Mouse (Mus musculus): ENCODE measurements around the gene Mcoln2. TPM values are rescaled to one million over a fixed set of nuclear protein-coding genes. Genes with fewer than 3 reads are reported as not detected.

Gene Mcoln2
- total and polyA plus RNA-seq, 3 experiments: 0.66 TPM; not detected in 2

DNA sequence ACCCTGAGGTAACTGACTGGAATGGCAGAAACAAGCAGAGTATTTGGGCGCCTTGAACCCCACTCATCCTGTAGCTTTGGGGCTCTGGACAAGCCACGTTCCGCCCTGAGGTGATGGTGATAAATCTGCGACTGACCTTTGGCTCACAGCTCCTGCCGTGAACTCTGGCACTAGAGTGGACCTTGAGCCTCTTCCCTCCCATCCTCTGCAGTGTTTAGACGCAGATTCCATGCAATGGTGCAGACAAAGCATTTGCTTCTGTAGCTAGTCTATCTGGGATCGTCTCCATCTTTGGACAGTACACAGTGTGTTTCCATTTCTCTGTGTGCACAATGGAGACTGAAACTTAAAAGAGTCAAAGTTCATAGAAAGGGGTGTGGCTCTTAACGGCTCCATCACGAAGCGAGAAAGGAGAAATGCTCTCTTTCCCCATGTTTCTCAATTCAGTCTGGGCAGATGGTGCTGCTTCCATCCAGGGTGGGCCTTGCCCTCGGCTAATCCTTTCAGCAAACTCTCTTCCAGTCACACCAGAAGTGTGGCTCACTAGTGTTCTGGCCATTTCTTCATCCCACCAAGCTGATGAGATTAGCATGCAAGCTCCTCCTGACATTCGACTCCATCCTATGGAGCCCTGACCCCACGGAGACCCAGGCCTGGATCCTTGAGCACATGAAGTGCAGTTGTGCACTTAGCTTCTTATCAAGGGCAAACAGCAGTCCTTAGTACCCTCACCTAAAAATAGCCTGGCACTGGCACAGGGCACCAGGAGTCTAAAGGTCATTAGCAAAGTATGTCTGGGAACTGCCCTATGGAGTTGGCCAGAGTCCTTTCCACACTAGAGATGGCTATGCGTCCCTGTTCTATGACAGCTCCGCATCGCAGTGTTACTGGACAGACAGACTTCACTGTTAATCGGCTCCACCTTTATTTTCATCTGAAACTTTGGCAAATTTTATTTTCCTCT is 47.4 kb downstream of the Mcoln2 start:
- ATAC-seq (ENCODE audit: extremely low read depth, insufficient number of reproducible peaks, low FRiP score, poor library complexity, severe bottlenecking) (no peak), DNase-seq (ENCODE audit: low spot score) (no peak)
- Histone ChIP-seq H3K9me3 (replicated peaks) (no peaks in the 10 kb centered on the region), H3K27me3 (ENCODE audit: insufficient read depth, low read length) (no peaks in the 10 kb centered on the region), H3K36me3 (replicated peaks) (no peaks in the 10 kb centered on the region), H3K4me1 (ENCODE audit: insufficient read depth, low read depth, low read length) (no peaks in the 10 kb centered on the region), H3K4me3 (ENCODE audit: low read depth, low read length) (no peak overlapping the region)
- no peak for TF ChIP-seq GATA1 (IDR thresholded peaks at IDR 0.05; ENCODE audit: borderline replicate concordance, low read length)
- TF ChIP-seq TAL1 (conservative IDR thresholded peaks at IDR 0.05; ENCODE audit: low read depth, low read length): no peak
- TF ChIP-seq GATA2 (IDR thresholded peaks at IDR 0.05; ENCODE audit: borderline replicate concordance, low read depth, low read length): no peak
- TF ChIP-seq POLR2AphosphoS5 (IDR thresholded peaks at IDR 0.05; ENCODE audit: insufficient replicate concordance, low read depth, low read length): no peak
- no peak for TF ChIP-seq CTCF (IDR thresholded peaks at IDR 0.05; ENCODE audit: low read depth, low read length)

DNA sequence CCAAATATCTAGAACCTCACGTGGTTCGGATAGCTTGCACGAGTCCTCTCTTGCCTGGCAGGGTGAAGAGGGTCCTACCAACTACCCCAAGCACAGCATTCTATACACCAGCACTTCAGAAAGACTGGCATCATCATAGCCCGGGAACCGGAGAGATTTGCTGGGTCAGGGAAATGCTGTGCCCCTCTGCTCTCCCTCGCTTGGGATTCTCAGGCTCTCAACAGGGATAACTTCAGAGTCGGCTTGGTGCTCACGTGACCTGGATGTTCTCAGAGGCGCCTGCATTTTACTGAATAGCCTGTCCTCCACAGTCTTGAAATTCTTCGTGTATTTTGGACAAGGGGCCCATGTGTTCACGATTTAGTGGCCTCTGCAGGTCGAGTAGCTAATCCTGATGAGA is 48.2 kb downstream of the Mcoln2 start:
- Histone ChIP-seq H3K27me3 (ENCODE audit: insufficient read depth, low read length) (no peaks in the 10 kb centered on the region), H3K9me3 (replicated peaks) (no peaks in the 10 kb centered on the region), H3K4me3 (ENCODE audit: low read depth, low read length) (no peak overlapping the region), H3K36me3 (replicated peaks) (no peaks in the 10 kb centered on the region), H3K4me1 (ENCODE audit: insufficient read depth, low read depth, low read length) (no peaks in the 10 kb centered on the region)
- ATAC-seq (ENCODE audit: extremely low read depth, insufficient number of reproducible peaks, low FRiP score, poor library complexity, severe bottlenecking) (no peak), DNase-seq (ENCODE audit: low spot score) (no peak)
- TF ChIP-seq GATA1 (IDR thresholded peaks at IDR 0.05; ENCODE audit: borderline replicate concordance, low read length): no peak

DNA sequence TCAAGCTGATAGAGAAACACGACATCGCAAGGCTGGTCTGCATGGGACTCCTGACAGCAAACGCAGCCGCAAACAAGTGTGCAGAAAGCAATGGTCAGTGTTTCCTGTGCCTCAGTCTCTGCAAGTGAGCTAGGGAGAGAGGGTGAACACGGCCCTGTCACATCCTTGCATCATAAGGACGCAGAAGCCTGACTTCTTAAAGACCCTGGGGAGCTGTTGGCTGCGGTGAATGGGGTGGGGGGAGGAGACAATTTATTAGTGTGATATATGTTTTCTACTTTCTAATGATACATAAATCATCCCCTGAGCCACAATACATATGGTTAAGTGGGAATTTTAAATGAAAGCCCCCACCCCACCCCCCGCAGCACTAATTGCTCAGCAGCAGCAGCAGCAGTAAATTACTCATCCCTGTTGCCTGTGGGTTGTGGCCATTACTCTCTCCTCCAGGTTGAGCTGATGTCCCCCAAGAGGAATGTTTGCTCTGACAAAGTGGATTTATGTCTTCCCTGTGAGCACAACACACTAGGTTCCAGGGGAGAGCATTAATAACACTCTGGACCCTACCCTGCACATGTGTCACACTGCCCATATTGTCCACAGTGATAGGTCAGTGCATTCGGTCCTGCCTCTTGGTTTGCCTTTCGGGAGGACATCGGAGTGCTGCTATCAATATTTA is 49.3 kb downstream of the Mcoln2 start:
- no peaks in the 10 kb centered on the region for H3K36me3 ChIP-seq (replicated peaks)
- ATAC-seq (ENCODE audit: extremely low read depth, insufficient number of reproducible peaks, low FRiP score, poor library complexity, severe bottlenecking): no peak
- no peaks in the 10 kb centered on the region for H3K4me1 ChIP-seq (ENCODE audit: insufficient read depth, low read depth, low read length)
- no peak overlapping the region for H3K4me3 ChIP-seq (ENCODE audit: low read depth, low read length)
- no peaks in the 10 kb centered on the region for H3K9me3 ChIP-seq (replicated peaks)
- H3K27me3 ChIP-seq (ENCODE audit: insufficient read depth, low read length): no peaks in the 10 kb centered on the region
- TF ChIP-seq GATA1 (IDR thresholded peaks at IDR 0.05; ENCODE audit: borderline replicate concordance, low read length) (no peak), TAL1 (conservative IDR thresholded peaks at IDR 0.05; ENCODE audit: low read depth, low read length) (no peak), POLR2AphosphoS5 (IDR thresholded peaks at IDR 0.05; ENCODE audit: insufficient replicate concordance, low read depth, low read length) (no peak), CTCF (IDR thresholded peaks at IDR 0.05; ENCODE audit: low read depth, low read length) (no peak), GATA2 (IDR thresholded peaks at IDR 0.05; ENCODE audit: borderline replicate concordance, low read depth, low read length) (no peak)
- DNase-seq (ENCODE audit: low spot score): no peak

DNA sequence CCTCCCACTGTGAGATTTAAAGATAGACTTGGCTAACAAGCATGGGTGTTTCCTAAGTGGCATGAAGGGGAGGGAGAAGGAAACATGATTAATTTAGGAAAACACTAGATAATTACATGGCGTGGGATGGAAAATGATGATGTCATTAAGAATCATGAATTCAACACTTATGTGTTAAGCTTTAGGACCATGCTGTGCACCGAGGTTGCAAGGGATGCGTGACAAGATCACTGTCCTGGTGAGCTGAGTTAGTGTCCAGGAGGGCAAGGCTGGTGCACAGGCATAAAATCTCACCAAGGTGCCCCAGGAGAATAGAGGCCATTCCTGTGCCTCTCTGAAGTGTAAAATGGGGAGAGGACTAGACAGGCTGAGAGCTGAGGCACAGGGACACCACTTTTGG is 49.9 kb downstream of the Mcoln2 start:
- Histone ChIP-seq H3K4me3 (ENCODE audit: low read depth, low read length) (no peak overlapping the region), H3K36me3 (replicated peaks) (no peaks in the 10 kb centered on the region), H3K27me3 (ENCODE audit: insufficient read depth, low read length) (no peaks in the 10 kb centered on the region), H3K9me3 (replicated peaks) (no peaks in the 10 kb centered on the region), H3K4me1 (ENCODE audit: insufficient read depth, low read depth, low read length) (no peaks in the 10 kb centered on the region)
- TF ChIP-seq CTCF (IDR thresholded peaks at IDR 0.05; ENCODE audit: low read depth, low read length): no peak
- no peak for TF ChIP-seq GATA1 (IDR thresholded peaks at IDR 0.05; ENCODE audit: borderline replicate concordance, low read length)
- no peak for TF ChIP-seq GATA2 (IDR thresholded peaks at IDR 0.05; ENCODE audit: borderline replicate concordance, low read depth, low read length)
- TF ChIP-seq POLR2AphosphoS5 (IDR thresholded peaks at IDR 0.05; ENCODE audit: insufficient replicate concordance, low read depth, low read length): no peak
- TF ChIP-seq TAL1 (conservative IDR thresholded peaks at IDR 0.05; ENCODE audit: low read depth, low read length): no peak
- no peak for ATAC-seq (ENCODE audit: extremely low read depth, insufficient number of reproducible peaks, low FRiP score, poor library complexity, severe bottlenecking)
- no peak for DNase-seq (ENCODE audit: low spot score)

DNA sequence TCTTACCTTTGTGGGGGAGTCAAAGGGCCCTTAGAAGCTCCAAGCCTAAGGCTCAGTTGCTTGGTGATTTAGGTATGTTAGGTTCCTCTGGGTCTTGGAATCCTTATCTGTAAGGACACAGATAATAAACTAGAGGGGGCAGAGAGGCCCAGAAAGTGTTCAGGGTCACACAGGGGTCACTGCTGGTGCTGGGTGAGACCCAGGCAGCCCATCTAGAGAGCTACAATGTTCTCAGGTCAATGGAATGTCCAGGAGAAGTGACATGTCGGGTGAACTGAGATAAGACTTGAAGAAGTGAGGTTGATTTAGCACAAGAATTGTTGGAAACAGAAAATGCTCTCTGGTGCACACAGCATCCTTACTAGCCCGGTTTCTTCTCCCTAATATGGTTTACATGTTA is 54.7 kb downstream of the Mcoln2 start:
- Histone ChIP-seq H3K36me3 (replicated peaks) (no peaks in the 10 kb centered on the region), H3K4me1 (ENCODE audit: insufficient read depth, low read depth, low read length) (no peaks in the 10 kb centered on the region), H3K4me3 (ENCODE audit: low read depth, low read length) (no peak overlapping the region), H3K9me3 (replicated peaks) (no peaks in the 10 kb centered on the region), H3K27me3 (ENCODE audit: insufficient read depth, low read length) (no peaks in the 10 kb centered on the region)
- no peak for TF ChIP-seq TAL1 (conservative IDR thresholded peaks at IDR 0.05; ENCODE audit: low read depth, low read length)
- TF ChIP-seq GATA2 (IDR thresholded peaks at IDR 0.05; ENCODE audit: borderline replicate concordance, low read depth, low read length): no peak
- no peak for TF ChIP-seq CTCF (IDR thresholded peaks at IDR 0.05; ENCODE audit: low read depth, low read length)
- TF ChIP-seq POLR2AphosphoS5 (IDR thresholded peaks at IDR 0.05; ENCODE audit: insufficient replicate concordance, low read depth, low read length): no peak
- no peak for TF ChIP-seq GATA1 (IDR thresholded peaks at IDR 0.05; ENCODE audit: borderline replicate concordance, low read length)
- no peak for ATAC-seq (ENCODE audit: extremely low read depth, insufficient number of reproducible peaks, low FRiP score, poor library complexity, severe bottlenecking)
- no peak for DNase-seq (ENCODE audit: low spot score)

DNA sequence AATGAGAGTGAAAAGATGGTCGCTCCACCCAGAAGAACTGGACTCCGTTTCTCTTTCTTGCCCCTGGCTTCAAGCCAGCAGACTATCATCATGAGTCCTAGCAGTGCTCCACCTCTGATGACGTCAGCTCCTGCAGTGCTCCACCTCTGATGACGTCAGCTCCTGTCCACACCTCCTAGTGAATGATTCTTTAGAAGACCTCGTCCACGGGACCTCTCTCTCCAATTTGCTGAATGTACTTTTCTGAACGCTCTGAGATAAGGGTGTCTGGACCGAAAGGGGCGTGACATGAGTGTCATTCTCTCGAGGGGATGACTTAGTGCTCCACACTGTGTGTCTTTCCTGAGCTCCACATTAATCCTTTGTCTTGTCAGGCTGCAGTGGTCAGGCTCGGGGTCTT is 55.7 kb downstream of the Mcoln2 start:
- no peaks in the 10 kb centered on the region for H3K4me1 ChIP-seq (ENCODE audit: insufficient read depth, low read depth, low read length)
- ATAC-seq (ENCODE audit: extremely low read depth, insufficient number of reproducible peaks, low FRiP score, poor library complexity, severe bottlenecking): no peak
- no peaks in the 10 kb centered on the region for H3K27me3 ChIP-seq (ENCODE audit: insufficient read depth, low read length)
- no peaks in the 10 kb centered on the region for H3K9me3 ChIP-seq (replicated peaks)
- no peak for TF ChIP-seq POLR2AphosphoS5 (IDR thresholded peaks at IDR 0.05; ENCODE audit: insufficient replicate concordance, low read depth, low read length)
- no peak for TF ChIP-seq CTCF (IDR thresholded peaks at IDR 0.05; ENCODE audit: low read depth, low read length)
- no peak for TF ChIP-seq GATA1 (IDR thresholded peaks at IDR 0.05; ENCODE audit: borderline replicate concordance, low read length)
- no peak for DNase-seq (ENCODE audit: low spot score)
- H3K36me3 ChIP-seq (replicated peaks): no peaks in the 10 kb centered on the region
- H3K4me3 ChIP-seq (ENCODE audit: low read depth, low read length): no peak overlapping the region
